Mouse (Mus musculus): Measurements from ENCODE around the gene Tnfrsf21. TPM values are rescaled to one million over a fixed set of nuclear protein-coding genes. Genes with fewer than 3 reads are reported as not detected.

Tnfrsf21 gene
- total RNA-seq, 2 experiments from 2014 or later = 79.0 to 82.4 TPM

- DNase-seq (ENCODE audit: low spot score in 2 of 2) = no peak
Measured at GRCm38 (mm10) chr17:43074391-43074790, 58.0 kb downstream of the Tnfrsf21 start.

GRCm38 (mm10) chr17:43075100-43075499 is 58.7 kb downstream of the Tnfrsf21 start:
- DNase-seq (ENCODE audit: low spot score in 2 of 2) = no peak

DNA sequence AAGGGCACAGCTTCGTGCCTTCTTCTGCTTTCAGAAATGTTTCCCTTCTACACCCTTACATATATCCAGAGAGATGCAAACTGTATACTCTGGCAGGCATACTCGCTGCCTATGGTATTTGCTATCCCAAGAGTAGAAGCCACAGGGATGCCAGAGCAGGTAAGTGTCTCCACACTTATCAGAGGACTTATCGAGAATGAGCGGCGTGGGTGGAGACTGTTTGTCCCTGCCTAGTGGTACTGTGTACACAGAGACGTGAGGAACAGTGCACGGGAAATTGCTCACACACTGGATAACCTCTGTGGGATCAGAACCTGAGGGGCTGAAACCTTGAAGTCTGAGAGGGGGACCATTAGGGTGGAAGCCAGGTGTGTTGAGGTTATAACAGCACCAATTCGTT is 59.6 kb downstream of the Tnfrsf21 start:
- no peak for DNase-seq (ENCODE audit: low spot score in 2 of 2)

GRCm38 (mm10) chr17:43076801-43077493 is 60.6 kb downstream of the Tnfrsf21 start:
- peak; percentile 69 to 85 for DNase-seq (ENCODE audit: low spot score in 2 of 2)

DNA sequence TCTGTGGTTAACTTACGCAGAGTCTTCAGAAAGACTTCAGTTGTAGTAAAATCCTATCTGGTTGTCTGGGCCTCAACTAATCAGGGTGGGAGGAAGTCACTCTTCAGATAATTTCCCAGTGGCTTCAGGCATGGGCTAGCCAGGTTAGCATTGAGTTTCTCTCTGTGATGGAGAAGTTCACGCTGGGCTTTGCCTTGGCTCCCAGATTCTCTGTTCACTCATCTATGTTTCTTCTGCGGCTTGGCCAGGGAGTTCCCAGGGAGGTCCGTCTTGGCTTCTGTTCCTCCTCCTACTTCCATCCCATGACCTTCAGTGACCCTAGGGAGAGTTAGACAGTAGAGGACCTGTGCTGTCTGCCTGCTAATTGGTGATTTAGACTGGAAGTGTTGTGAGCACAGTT is 61.2 kb downstream of the Tnfrsf21 start:
- DNase-seq (ENCODE audit: low spot score in 2 of 2) = no peak

- no peak for DNase-seq (ENCODE audit: low spot score in 2 of 2)
Measured at GRCm38 (mm10) chr17:43081225-43081624, 64.9 kb downstream of the Tnfrsf21 start.

DNA sequence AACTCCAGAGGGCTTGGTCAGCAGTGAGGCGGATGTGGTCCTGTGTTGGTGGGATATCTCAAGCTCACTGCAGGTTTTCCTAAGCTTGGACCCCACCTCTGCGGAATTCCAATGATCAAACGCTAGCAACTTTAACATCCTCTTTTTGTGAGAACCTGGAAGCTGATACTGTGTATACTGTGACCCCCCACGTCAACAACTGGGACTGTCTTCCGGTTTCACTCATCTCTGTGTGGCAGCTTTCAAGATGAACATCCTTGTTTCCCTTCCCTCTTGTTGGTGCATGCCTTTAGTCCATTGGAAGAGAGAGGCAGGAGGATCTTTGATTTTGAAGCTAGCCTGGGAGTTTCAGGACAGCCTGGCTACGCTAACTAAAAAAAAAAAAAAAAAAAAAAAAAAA is 73.1 kb downstream of the Tnfrsf21 start:
- no peak for DNase-seq (ENCODE audit: low spot score in 2 of 2)

DNA sequence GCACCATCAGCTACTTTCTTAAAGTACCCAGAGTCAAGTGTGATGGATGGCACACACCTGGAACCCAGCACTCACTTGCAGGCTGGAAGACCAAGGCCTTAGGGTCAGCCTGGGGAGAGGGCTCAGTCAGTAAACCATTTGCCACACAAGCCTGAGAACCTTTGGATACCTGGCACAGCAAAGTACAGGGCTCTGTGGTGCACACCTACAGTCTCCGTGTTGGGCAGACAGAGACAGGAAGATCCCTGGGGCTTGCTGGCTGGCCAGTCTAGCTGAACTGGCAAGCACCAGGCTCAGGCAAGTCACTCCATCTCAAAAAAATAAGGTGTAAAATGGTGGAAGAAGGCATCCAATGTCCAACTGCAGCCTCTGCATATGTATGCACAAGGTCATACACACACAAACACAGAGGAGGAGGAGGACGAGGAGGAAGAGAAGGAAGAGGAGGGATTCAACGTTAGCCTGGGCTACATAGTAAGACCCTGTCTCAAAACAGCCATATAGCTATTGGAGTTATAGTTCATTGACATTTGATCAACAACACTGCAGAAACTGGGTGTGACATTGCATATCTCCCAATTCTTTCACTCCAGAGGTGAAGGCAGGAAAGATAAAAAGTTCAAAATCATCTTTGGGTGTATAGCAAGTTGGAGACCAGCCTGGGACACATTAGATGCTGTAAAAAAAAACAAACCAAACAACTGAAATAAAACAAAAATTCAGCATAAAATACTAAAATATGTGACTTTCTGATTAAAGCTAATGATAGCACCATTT is 74.8 kb downstream of the Tnfrsf21 start:
- DNase-seq (ENCODE audit: low spot score in 2 of 2) = no peak

DNA sequence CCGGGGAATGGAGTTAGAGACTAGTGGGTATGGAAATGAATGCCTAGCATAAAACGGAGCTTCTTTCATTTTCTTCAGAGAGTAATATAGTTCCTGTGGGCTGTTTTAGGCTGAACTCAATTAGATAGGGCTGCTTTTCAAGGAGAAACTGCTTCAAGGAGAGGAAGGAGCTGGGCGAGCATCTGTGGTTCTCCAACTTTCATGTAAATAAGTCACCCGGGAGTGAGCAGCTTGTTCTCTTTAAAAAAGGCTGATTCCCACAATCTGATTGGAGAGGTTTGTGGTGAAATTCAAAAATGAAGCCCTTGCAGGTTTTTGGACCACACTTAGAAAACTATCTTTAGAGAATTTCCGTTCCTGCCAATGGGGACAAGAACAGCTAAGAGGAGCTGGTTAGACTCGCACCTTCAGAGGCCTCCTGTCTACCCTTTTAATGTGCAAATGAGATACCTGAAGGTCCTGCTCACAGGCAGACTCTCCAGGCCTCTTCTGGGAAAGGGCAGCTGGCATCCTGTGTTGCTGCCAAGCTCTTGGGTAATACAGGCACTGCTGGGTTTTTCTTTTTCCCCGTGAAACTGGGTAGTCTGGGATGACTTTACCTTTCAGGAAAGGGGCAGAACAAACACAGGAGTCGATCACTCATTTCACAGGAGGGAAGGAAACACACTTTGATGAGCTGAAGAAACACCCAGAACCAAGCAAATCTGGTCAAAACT is 76.1 kb downstream of the Tnfrsf21 start:
- no peak for DNase-seq (ENCODE audit: low spot score in 2 of 2)

GRCm38 (mm10) chr17:43094285-43094684 is 77.9 kb downstream of the Tnfrsf21 start:
- DNase-seq (ENCODE audit: low spot score in 2 of 2) = no peak

- no peak for DNase-seq (ENCODE audit: low spot score in 2 of 2)
Measured at GRCm38 (mm10) chr17:43097101-43097688, 80.8 kb downstream of the Tnfrsf21 start.

GRCm38 (mm10) chr17:43106108-43106507 is 89.8 kb downstream of the Tnfrsf21 start:
- no peak for DNase-seq (ENCODE audit: low spot score in 2 of 2)

- no peak for DNase-seq (ENCODE audit: low spot score in 2 of 2)
Measured at GRCm38 (mm10) chr17:43107338-43107737, 91.0 kb downstream of the Tnfrsf21 start.

DNA sequence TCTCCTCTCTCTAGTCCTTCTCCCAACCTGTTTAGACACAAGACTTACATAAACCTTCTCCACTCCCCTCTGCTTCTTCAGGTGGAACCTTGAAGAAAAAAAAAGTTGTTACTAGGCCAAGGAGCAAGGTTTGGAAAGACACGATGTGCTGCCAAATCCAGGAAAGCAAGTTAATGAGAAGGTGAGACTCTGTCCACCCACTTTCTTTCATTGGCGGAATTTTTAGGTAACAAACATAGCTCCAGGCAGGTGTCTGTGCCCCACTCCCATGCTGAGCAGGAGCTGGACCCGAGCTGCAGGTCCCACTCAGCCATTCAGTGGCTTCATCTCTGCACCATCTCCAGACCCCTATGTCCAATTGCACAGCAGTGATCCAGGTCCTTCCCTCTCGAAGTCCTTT is 93.1 kb downstream of the Tnfrsf21 start:
- no peak for DNase-seq (ENCODE audit: low spot score in 2 of 2)

DNA sequence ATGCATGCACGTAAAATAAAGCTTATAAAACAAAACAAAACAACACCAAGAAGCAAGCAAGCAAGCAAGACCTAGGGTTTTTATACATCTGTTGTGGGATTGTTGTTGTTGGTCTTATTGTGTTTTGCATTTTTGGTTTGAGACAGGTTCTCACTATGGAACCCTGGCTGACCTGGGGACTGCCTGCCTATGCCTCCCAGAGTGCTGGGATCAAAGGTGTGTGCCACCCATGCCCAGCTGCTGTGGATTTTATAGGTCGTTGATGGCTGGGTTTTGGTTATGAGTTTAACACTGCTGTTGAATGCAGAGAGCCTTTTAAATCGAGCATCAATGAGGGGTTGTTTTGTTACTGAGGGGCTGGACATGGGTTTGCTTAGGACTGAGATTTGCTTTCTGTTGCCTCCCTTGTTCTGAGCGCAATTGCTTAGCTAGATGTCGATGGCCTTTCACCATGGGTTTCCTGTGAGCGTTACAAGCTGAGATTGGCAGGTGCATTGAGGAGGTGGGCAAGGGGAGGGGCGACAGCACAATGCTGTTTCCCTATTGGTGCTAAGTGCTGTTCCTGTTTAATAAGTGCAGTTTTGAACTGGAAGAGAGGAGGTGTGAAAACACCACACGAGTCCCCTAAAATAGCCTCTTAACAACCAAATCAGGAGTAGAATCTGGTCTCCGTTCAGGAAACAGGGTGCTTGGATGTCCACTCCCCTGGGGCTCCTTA is 94.0 kb downstream of the Tnfrsf21 start:
- no peak for DNase-seq (ENCODE audit: low spot score in 2 of 2)

DNA sequence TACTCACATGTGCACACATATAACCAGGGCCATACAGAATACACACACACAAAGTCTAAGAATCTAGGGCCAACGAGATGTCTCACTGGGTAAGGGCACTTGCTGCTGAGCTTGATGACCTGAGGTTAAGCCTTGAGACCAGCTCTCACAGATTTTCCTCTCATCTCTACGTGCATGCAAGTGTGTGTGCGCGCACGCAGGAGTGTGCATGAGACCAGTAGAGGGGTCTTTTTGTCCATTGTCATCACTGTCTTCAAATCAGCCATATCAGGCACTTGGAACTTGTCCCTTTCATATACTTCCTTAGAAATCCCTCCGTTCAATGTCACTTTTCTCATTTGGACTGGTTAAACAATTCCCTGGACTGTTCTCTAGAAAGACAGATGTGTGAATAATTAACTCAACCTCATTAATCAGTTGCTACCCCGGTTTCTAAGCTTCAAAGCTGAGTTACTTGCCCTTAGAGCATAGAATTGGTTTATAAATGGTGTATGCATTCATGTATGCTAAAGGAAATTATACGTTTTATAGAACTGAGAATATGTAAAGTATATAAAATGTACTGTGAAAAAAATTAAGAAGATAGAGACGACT is 97.1 kb downstream of the Tnfrsf21 start:
- no peak for DNase-seq (ENCODE audit: low spot score in 2 of 2)

DNA sequence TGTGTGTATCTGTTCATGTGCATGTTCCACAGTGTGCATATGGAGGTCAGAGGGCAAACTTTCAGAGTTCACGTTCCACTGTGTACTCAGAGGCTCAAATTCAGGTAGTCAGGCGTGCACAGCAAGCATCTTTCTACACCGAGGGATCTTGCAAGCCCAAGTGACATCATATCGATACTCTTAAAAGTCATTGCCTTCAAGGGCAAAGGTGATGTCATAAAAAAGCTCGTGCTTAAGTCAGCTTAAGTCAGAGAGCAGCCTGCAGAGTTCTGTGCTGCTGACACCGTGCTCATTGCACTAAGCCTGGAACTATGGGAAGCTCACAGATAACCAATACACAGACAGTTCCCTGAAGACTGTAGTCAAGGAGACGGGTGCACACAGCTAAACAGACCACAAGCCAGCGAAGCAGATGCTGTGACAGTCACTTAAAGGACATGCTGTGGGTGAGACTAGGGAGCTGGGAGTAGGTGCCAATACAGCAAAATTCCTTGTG is 97.8 kb downstream of the Tnfrsf21 start:
- DNase-seq (ENCODE audit: low spot score in 2 of 2) = peak; percentile 17 to 44

DNA sequence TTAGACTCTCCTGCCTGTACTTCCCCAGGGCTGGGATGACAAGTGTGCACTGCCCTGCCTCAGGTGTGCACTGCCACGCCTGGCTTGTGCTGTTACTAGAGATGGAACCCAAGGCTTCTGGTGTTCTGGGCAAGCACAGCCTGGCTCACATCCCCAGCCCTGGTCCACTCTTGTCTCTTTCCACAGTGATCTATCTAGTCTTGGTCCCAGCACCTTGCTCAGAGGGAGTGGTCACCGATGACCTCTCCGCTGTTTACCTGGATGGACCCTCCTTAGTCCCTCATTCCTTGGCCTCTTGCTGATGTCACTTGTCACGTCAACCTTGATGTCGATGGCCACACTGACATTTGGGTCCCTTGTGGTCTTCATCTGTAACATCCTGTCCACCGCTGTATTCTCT is 98.6 kb downstream of the Tnfrsf21 start:
- no peak for DNase-seq (ENCODE audit: low spot score in 2 of 2)

DNA sequence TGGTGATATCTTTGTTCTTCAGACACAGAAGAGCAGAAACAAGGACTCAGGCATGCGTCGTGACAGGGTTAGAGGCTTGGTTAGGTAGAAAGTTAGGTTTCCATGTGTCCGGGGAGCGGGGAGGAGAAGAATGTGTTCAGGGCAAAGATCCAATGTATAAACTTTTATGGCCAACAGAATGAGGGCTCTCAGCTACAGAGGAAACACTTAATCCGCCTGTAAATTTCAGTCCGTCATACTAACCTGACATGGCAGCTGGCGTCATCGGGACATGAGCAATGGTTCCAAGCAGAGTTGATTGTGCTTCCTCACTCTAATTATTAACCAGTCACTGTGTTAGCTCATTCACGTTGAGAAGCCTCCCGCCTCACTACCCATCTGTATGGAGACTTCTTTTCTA is 100.4 kb downstream of the Tnfrsf21 start:
- DNase-seq (ENCODE audit: low spot score in 2 of 2) = no peak

DNA sequence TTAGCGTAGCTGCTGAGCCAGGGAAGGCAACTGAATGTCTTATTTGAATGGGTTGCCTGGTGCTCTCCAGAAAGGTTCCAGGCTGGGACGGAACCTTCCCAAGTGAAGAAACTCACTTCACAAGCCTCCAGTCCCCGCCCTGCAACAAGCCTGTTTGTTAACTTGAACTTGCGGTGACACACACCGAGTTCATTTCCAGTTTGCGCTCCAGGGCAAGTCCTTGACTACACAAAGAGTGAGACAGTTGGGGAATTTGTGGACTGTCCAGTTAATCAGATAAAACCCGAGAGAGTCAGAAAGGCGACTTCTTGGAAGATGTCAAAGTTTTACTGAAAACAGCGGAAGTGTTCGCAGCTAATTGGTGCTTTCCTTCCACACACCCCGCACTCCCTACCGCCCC is 103.1 kb downstream of the Tnfrsf21 start:
- no peak for DNase-seq (ENCODE audit: low spot score in 2 of 2)
